Mouse (Mus musculus) neural tube, embryonic 13.5 days (tissue): Measurements from ENCODE around the gene Usp21. TPM values are rescaled to one million over a fixed set of nuclear protein-coding genes. Genes with fewer than 3 reads are reported as not detected.
A peak's percentile ranks its signal among the peaks of the same experiment; 100 is the strongest.
"Not testable (repeated sequence)": the region's sequence is repeated elsewhere in the genome, so short reads cannot be mapped to it uniquely, and the experiment has no call there.

ENCODE experiments used
- ATAC-seq: fragments of 200-750 bp; cut with Nextera tagmentation; 2 replicates; pipeline ENCODE4 v1.8.0; 2017; ENCODE audit warnings: low read depth, mild to moderate bottlenecking, moderate TSS enrichment, moderate library complexity
- H3K27ac ChIP-seq: fragments of 300-500 bp; sonication (generic); replicated peaks from 2 replicates; pipeline ENCODE4 v1.5.1; 2015; ENCODE audit warnings: moderate library complexity, mild to moderate bottlenecking, inconsistent platforms
- H3K27me3 ChIP-seq: fragments of 300-500 bp; sonication (generic); 2 replicates; pipeline ENCODE4 v1.6.1; 2015; ENCODE audit warnings: mild to moderate bottlenecking, inconsistent platforms
- H3K36me3 ChIP-seq: fragments of 300-500 bp; sonication (generic); 2 replicates; pipeline ENCODE4 v1.6.1; 2015; ENCODE audit warnings: mild to moderate bottlenecking, inconsistent platforms
- H3K4me1 ChIP-seq: fragments of 300-500 bp; sonication (generic); replicated peaks from 2 replicates; pipeline ENCODE4 v1.6.1; 2015; ENCODE audit warnings: inconsistent platforms
- H3K4me2 ChIP-seq: fragments of 300-500 bp; sonication (generic); 2 replicates; pipeline ENCODE4 v1.6.1; 2015; ENCODE audit warnings: inconsistent platforms, mild to moderate bottlenecking, moderate library complexity
- H3K4me3 ChIP-seq: fragments of 300-500 bp; sonication (generic); 2 replicates; pipeline ENCODE4 v1.5.1; 2015; ENCODE audit warnings: mild to moderate bottlenecking, inconsistent platforms
- H3K9ac ChIP-seq: fragments of 300-500 bp; sonication (generic); 2 replicates; pipeline ENCODE4 v1.6.1; 2015; ENCODE audit warnings: moderate library complexity, mild to moderate bottlenecking, inconsistent platforms
- H3K9me3 ChIP-seq: fragments of 300-500 bp; sonication (generic); 2 replicates; pipeline ENCODE4 v1.6.1; 2016; ENCODE audit warnings: inconsistent platforms
- WGBS: fragments of 180-500 bp; shearing (Covaris S2); methylation state at CpG from one replicate; pipeline ENCODE4 v1.1.7; 2015; 5-methylcytosine and 5-hydroxymethylcytosine counted together
- polyA plus RNA-seq: library from polyadenylated mRNA; unstranded; fragments of >200 nt; fragmentation: Nextera tagmentation; extraction: Ambion mirVana; gene quantifications from 2 replicates; pipeline ENCODE4 v1.2.1, GENCODE M21; 2015

Usp21 gene
- polyA plus RNA-seq, 1 experiment from 2014 or later: 89.3 TPM

GRCm38 (mm10) chr1:171248386-171249226 lies 39.2 kb downstream of the Usp21 start:
- Histone ChIP-seq H3K9me3 (no peaks in the 10 kb centered on the region), H3K36me3 (peaks cover 17% of the 10 kb centered on the region), H3K4me1 (peaks cover 71% of the 10 kb centered on the region), H3K9ac (no peak overlapping the region), H3K4me2 (0 out of 2 replicates have a peak overlapping the region, but pooled peaks have one; percentile 64), H3K4me3 (no peak overlapping the region), H3K27me3 (no peaks in the 10 kb centered on the region), H3K27ac (peak overlapping the region; percentile 81)
- WGBS: 42% methylated on average over 3 of the region's 3 CpGs
- no peak for ATAC-seq

- ATAC-seq: no peak
- Histone ChIP-seq H3K9ac (0 out of 2 replicates have a peak overlapping the region, but pooled peaks have one; percentile 55), H3K4me2 (peak overlapping the region; percentile 64), H3K4me1 (peaks cover 70% of the 10 kb centered on the region), H3K36me3 (peaks cover 24% of the 10 kb centered on the region), H3K4me3 (peak overlapping the region; percentile 59), H3K27ac (peak overlapping the region; percentile 81), H3K9me3 (no peaks in the 10 kb centered on the region), H3K27me3 (no peaks in the 10 kb centered on the region)
- WGBS: 31% methylated on average over 4 of the region's 4 CpGs
These were observed 39.9 kb downstream of the Usp21 start for GRCm38 (mm10) chr1:171247916-171248315.

GRCm38 (mm10) chr1:171247453-171247841 lies 40.3 kb downstream of the Usp21 start:
- Histone ChIP-seq H3K9ac (peak overlapping the region; percentile 55), H3K4me2 (peak overlapping the region; percentile 64), H3K36me3 (peaks cover 29% of the 10 kb centered on the region), H3K27ac (peak overlapping the region; percentile 81), H3K4me3 (peak overlapping the region; percentile 59), H3K9me3 (no peaks in the 10 kb centered on the region), H3K27me3 (no peaks in the 10 kb centered on the region), H3K4me1 (peaks cover 66% of the 10 kb centered on the region)
- peak; percentile 19; the same call in 1 of the 2 replicates for ATAC-seq
- WGBS: 12% methylated on average over 13 of the region's 13 CpGs

GRCm38 (mm10) chr1:171246709-171247452 lies 40.9 kb downstream of the Usp21 start:
- ATAC-seq: peak; percentile 92
- H3K27me3 ChIP-seq: no peaks in the 10 kb centered on the region

GRCm38 (mm10) chr1:171245353-171245752 lies 42.4 kb downstream of the Usp21 start:
- no peak overlapping the region for H3K4me3 ChIP-seq
- no peak overlapping the region for H3K4me2 ChIP-seq
- 94% methylated on average over 8 of the region's 8 CpGs for WGBS
- H3K9me3 ChIP-seq: no peaks in the 10 kb centered on the region
- no peak overlapping the region for H3K9ac ChIP-seq
- H3K4me1 ChIP-seq: peaks cover 45% of the 10 kb centered on the region
- peaks cover 48% of the 10 kb centered on the region for H3K36me3 ChIP-seq
- H3K27ac ChIP-seq: no peak overlapping the region
- no peaks in the 10 kb centered on the region for H3K27me3 ChIP-seq
- ATAC-seq: no peak

More at GRCm38 (mm10) chr1:171246709-171247452, 40.9 kb downstream of the Usp21 start:
- peak overlapping the region; percentile 59 for H3K4me3 ChIP-seq
- 1% methylated on average over 41 of the region's 41 CpGs for WGBS
- H3K4me2 ChIP-seq: peak overlapping the region; percentile 71
- H3K9me3 ChIP-seq: no peaks in the 10 kb centered on the region
- peaks cover 61% of the 10 kb centered on the region for H3K4me1 ChIP-seq
- peak overlapping the region; percentile 89 for H3K9ac ChIP-seq
- peaks cover 35% of the 10 kb centered on the region for H3K36me3 ChIP-seq
- peak overlapping the region; percentile 83 for H3K27ac ChIP-seq

- H3K9me3 ChIP-seq, H3K4me3 ChIP-seq, H3K27me3 ChIP-seq, H3K9ac ChIP-seq, H3K4me2 ChIP-seq, ATAC-seq, H3K27ac ChIP-seq: not testable (repeated sequence)
- 83% methylated on average over 12 of the region's 12 CpGs for WGBS
- Histone ChIP-seq H3K36me3 (peaks cover 81% of the 10 kb centered on the region), H3K4me1 (peaks cover 16% of the 10 kb centered on the region)
These were observed 45.8 kb downstream of the Usp21 start for GRCm38 (mm10) chr1:171241952-171242351.

GRCm38 (mm10) chr1:171240911-171241310 lies 46.9 kb downstream of the Usp21 start:
- Histone ChIP-seq H3K4me3 (no peak overlapping the region), H3K4me1 (peaks cover 10% of the 10 kb centered on the region), H3K9ac (no peak overlapping the region), H3K4me2 (no peak overlapping the region), H3K27ac (no peak overlapping the region), H3K9me3 (no peaks in the 10 kb centered on the region), H3K36me3 (peaks cover 92% of the 10 kb centered on the region), H3K27me3 (no peaks in the 10 kb centered on the region)
- WGBS: 95% methylated on average over 10 of the region's 10 CpGs
- ATAC-seq: no peak

GRCm38 (mm10) chr1:171239992-171240744 lies 47.6 kb downstream of the Usp21 start:
- Histone ChIP-seq H3K4me2 (no peak overlapping the region), H3K4me1 (peaks cover 4% of the 10 kb centered on the region; the same call in 1 of the 2 replicates), H3K27me3 (no peaks in the 10 kb centered on the region), H3K4me3 (no peak overlapping the region), H3K36me3 (peaks cover 94% of the 10 kb centered on the region), H3K9ac (no peak overlapping the region), H3K9me3 (no peaks in the 10 kb centered on the region), H3K27ac (no peak overlapping the region)
- ATAC-seq: no peak
- WGBS: 87% methylated on average over 15 of the region's 15 CpGs

- no peaks in the 10 kb centered on the region for H3K9me3 ChIP-seq
- H3K4me3 ChIP-seq: no peak overlapping the region
- ATAC-seq: no peak
- H3K4me2 ChIP-seq: no peak overlapping the region
- no peak overlapping the region for H3K9ac ChIP-seq
- no peak overlapping the region for H3K27ac ChIP-seq
- H3K4me1 ChIP-seq: no peaks in the 10 kb centered on the region
- H3K36me3 ChIP-seq: peaks cover 97% of the 10 kb centered on the region
- H3K27me3 ChIP-seq: no peaks in the 10 kb centered on the region
- 69% methylated on average over 14 of the region's 14 CpGs for WGBS
These were observed 49.3 kb downstream of the Usp21 start for GRCm38 (mm10) chr1:171238463-171238862.

GRCm38 (mm10) chr1:171237438-171237837 lies 50.4 kb downstream of the Usp21 start:
- Histone ChIP-seq H3K9ac (no peak overlapping the region), H3K9me3 (no peaks in the 10 kb centered on the region), H3K27ac (no peak overlapping the region), H3K27me3 (no peaks in the 10 kb centered on the region), H3K4me1 (no peaks in the 10 kb centered on the region), H3K36me3 (peaks cover 91% of the 10 kb centered on the region), H3K4me3 (no peak overlapping the region), H3K4me2 (no peak overlapping the region)
- ATAC-seq: no peak
- 89% methylated on average over 6 of the region's 6 CpGs for WGBS

GRCm38 (mm10) chr1:171235791-171236190 lies 52.0 kb downstream of the Usp21 start:
- peaks cover 76% of the 10 kb centered on the region for H3K36me3 ChIP-seq
- H3K4me2 ChIP-seq: no peak overlapping the region
- WGBS: 93% methylated on average over 4 of the region's 4 CpGs
- no peaks in the 10 kb centered on the region for H3K4me1 ChIP-seq
- H3K9ac ChIP-seq: no peak overlapping the region
- H3K27me3 ChIP-seq: no peaks in the 10 kb centered on the region
- H3K27ac ChIP-seq: no peak overlapping the region
- H3K4me3 ChIP-seq: no peak overlapping the region
- H3K9me3 ChIP-seq: no peaks in the 10 kb centered on the region
- no peak for ATAC-seq
